Mouse (Mus musculus): ENCODE measurements around the gene Cdc25b. TPM values are rescaled to one million over a fixed set of nuclear protein-coding genes. Genes with fewer than 3 reads are reported as not detected.

The Cdc25b gene
- total and polyA plus RNA-seq, 3 experiments = 12.6 to 34.5 TPM; not detected in 1

DNA sequence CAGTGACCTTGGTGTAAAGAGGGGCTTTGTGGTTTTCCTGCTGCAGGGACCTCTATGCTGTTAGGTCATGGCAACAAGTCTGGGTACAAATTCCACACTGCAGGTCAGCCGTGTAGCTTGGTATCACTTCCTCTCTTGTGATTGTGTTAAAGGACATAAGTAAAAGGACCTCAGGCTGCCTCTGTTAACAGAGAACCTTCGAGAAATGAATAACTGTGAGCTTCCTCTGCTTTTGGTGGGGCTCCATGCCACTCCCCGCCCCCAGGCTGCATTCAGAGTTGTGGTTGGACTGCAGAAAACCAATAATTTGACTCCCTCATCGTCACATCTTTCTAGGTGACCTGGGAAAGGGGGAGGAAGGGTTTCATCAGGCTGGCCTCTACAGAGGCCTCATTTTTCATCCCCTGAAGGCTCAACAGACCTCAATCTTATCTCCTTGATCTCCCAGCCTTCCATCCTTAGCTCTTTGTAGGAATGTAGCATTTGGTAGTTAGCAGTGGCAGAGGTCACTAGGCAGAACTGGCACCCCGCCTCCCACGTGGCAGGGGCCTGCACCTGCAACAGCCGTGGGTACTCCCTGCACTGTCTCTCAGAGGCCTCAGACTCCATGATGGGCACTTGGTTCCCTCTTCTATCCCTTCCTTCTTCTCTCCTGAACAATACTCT lies 48.4 kb downstream of the Cdc25b start:
- peaks cover 8 to 20% of the 10 kb centered on the region in 2 experiments for H3K4me1 ChIP-seq (ENCODE audit: control insufficient read depth in 1 of 2, insufficient read depth in 2 of 2, low read length in 2 of 2)
- H3K36me3 ChIP-seq (ENCODE audit: control insufficient read depth in 1 of 2, insufficient read depth in 2 of 2, low read length in 2 of 2) = peaks cover 1 to 24% of the 10 kb centered on the region in 2 experiments; a peak in 3 of 4 replicates
- peak overlapping the region; percentile 80 for H3K9ac ChIP-seq (ENCODE audit: control insufficient read depth, low read depth, low read length, poor library complexity, severe bottlenecking)
- H3K4me3 ChIP-seq (ENCODE audit: control insufficient read depth in 1 of 2, insufficient read depth in 1 of 2, low read depth in 2 of 2, low read length in 2 of 2) = peak overlapping the region; percentile 70 to 75
- peaks cover 11% of the 10 kb centered on the region for H3K79me2 ChIP-seq (ENCODE audit: control insufficient read depth, insufficient read depth, low read length, poor library complexity)
- DNase-seq (ENCODE audit: low read depth, low spot score) = peak; percentile 86
- H3K27ac ChIP-seq (ENCODE audit: control insufficient read depth, low read depth, low read length) = peak overlapping the region; percentile 64
- no peaks in the 10 kb centered on the region for H3K9me3 ChIP-seq (replicated peaks; ENCODE audit: insufficient read depth, low read length)
- H3K27me3 ChIP-seq (ENCODE audit: control insufficient read depth in 1 of 2, insufficient read depth in 2 of 2, low read length in 2 of 2) = no peaks in the 10 kb centered on the region
- TF ChIP-seq MXI1 (IDR thresholded peaks at IDR 0.05; ENCODE audit: low read depth, low read length) (peak; percentile 78), MEF2A (IDR thresholded peaks at IDR 0.05; ENCODE audit: extremely low read depth, insufficient replicate concordance, low read depth, low read length, poor library complexity, severe bottlenecking) (no peak), MYB (IDR thresholded peaks at IDR 0.05; ENCODE audit: low read depth, low read length) (no peak), RCOR1 (IDR thresholded peaks at IDR 0.05; ENCODE audit: low read depth, low read length) (0 out of 2 replicates have a peak, but pooled peaks have one; percentile 47), RAD21 (IDR thresholded peaks at IDR 0.05; ENCODE audit: low read depth, low read length) (no peak), MAFK (IDR thresholded peaks at IDR 0.05; ENCODE audit: borderline replicate concordance, low read depth, low read length) (no peak), ETS1 (IDR thresholded peaks at IDR 0.05; ENCODE audit: low read depth, low read length) (no peak), ZNF384 (IDR thresholded peaks at IDR 0.05; ENCODE audit: low read depth, low read length) (no peak), GATA1 (IDR thresholded peaks at IDR 0.05; ENCODE audit: low read depth, low read length) (peak; percentile 42; the same call in 1 of the 2 replicates), EP300 (IDR thresholded peaks at IDR 0.05; ENCODE audit: low read depth in 1 of 2, low read length in 2 of 2) (no peak), POLR2AphosphoS2 (IDR thresholded peaks at IDR 0.05; ENCODE audit: low read length) (peak; percentile 51), E2F4 (IDR thresholded peaks at IDR 0.05; ENCODE audit: borderline replicate concordance, low read depth, low read length) (no peak), MAZ (IDR thresholded peaks at IDR 0.05; ENCODE audit: low read depth, low read length) (no peak), HCFC1 (IDR thresholded peaks at IDR 0.05; ENCODE audit: low read depth, low read length) (peak; percentile 34; the same call in 1 of the 2 replicates), CHD1 (IDR thresholded peaks at IDR 0.05; ENCODE audit: low read depth, low read length) (no peak), NELFE (IDR thresholded peaks at IDR 0.05; ENCODE audit: low read depth, low read length) (peak; percentile 56; the same call in 1 of the 2 replicates), BHLHE40 (IDR thresholded peaks at IDR 0.05; ENCODE audit: borderline replicate concordance, low read depth, low read length) (no peak), JUND (IDR thresholded peaks at IDR 0.05; ENCODE audit: low read depth, low read length) (no peak), ELF1 (IDR thresholded peaks at IDR 0.05; ENCODE audit: low read depth, low read length) (no peak), KAT2A (conservative IDR thresholded peaks at IDR 0.05; ENCODE audit: low read depth, low read length) (no peak), SMC3 (IDR thresholded peaks at IDR 0.05; ENCODE audit: low read depth, low read length) (no peak), ZC3H11A (IDR thresholded peaks at IDR 0.05; ENCODE audit: low read depth, low read length) (no peak), POLR2A (IDR thresholded peaks at IDR 0.05; ENCODE audit: control insufficient read depth in 1 of 2, insufficient read depth in 1 of 2, low read depth in 1 of 2, low read length in 2 of 2, poor library complexity in 1 of 2) (peak in 1 of 2 experiments; percentile 58; a peak in 2 of 4 replicates), CTCF (IDR thresholded peaks at IDR 0.05 in 2 of 3, conservative IDR thresholded peaks at IDR 0.05 in 1 of 3; ENCODE audit: control insufficient read depth in 1 of 3, insufficient read depth in 1 of 3, low read depth in 2 of 3, low read length in 3 of 3, poor library complexity in 1 of 3, severe bottlenecking in 1 of 3) (no peak), USF1 (IDR thresholded peaks at IDR 0.05; ENCODE audit: low read depth, low read length) (0 out of 2 replicates have a peak, but pooled peaks have one; percentile 18), NRF1 (IDR thresholded peaks at IDR 0.05; ENCODE audit: insufficient read depth, low read depth, low read length, poor library complexity, severe bottlenecking) (no peak), GABPA (IDR thresholded peaks at IDR 0.05; ENCODE audit: low read depth, low read length) (no peak), TBP (IDR thresholded peaks at IDR 0.05; ENCODE audit: low read depth, low read length) (peak; percentile 81), TCF12 (IDR thresholded peaks at IDR 0.05; ENCODE audit: low read depth, low read length) (no peak; the same call in 1 of the 2 replicates), SIN3A (IDR thresholded peaks at IDR 0.05; ENCODE audit: low read length) (no peak; the same call in 1 of the 2 replicates), USF2 (IDR thresholded peaks at IDR 0.05; ENCODE audit: borderline replicate concordance in 1 of 2, insufficient read depth in 1 of 2, low read depth in 1 of 2, low read length in 2 of 2) (no peak), UBTF (IDR thresholded peaks at IDR 0.05; ENCODE audit: borderline replicate concordance, insufficient read depth, low read depth, low read length) (no peak), MYC (IDR thresholded peaks at IDR 0.05; ENCODE audit: low read depth, low read length) (0 out of 2 replicates have a peak, but pooled peaks have one; percentile 64), POLR2AphosphoS5 (IDR thresholded peaks at IDR 0.05; ENCODE audit: borderline replicate concordance, low read depth, low read length) (no peak), CHD2 (IDR thresholded peaks at IDR 0.05; ENCODE audit: low read length) (no peak), TAL1 (IDR thresholded peaks at IDR 0.05; ENCODE audit: low read length) (no peak)
